Mouse (Mus musculus) liver, embryonic 16.5 days (tissue): ENCODE measurements around the gene Cideb. TPM values are rescaled to one million over a fixed set of nuclear protein-coding genes. Genes with fewer than 3 reads are reported as not detected.
A peak's percentile ranks its signal among the peaks of the same experiment; 100 is the strongest.

Source experiments
- ATAC-seq: fragments of 200-750 bp; cut with Nextera tagmentation; 2 replicates; pipeline ENCODE4 v1.8.0; 2017; ENCODE audit warnings: low read depth, mild to moderate bottlenecking, moderate number of reproducible peaks, moderate library complexity
- H3K27ac ChIP-seq: fragments of 300-500 bp; sonication (generic); 2 replicates; pipeline ENCODE4 v1.5.1; 2014; ENCODE audit warnings: mild to moderate bottlenecking, low read length
- H3K27me3 ChIP-seq: fragments of 300-500 bp; sonication (generic); 2 replicates; pipeline ENCODE4 v1.6.1; 2014; ENCODE audit warnings: low read depth, low read length, mixed read lengths; ENCODE audit not compliant: control insufficient read depth, insufficient read depth
- H3K36me3 ChIP-seq: fragments of 300-500 bp; sonication (generic); 2 replicates; pipeline ENCODE4 v1.6.1; 2014; ENCODE audit warnings: mild to moderate bottlenecking; ENCODE audit not compliant: control insufficient read depth, insufficient read depth
- H3K4me1 ChIP-seq: fragments of 300-500 bp; sonication (generic); 2 replicates; pipeline ENCODE4 v1.6.1; 2014; ENCODE audit warnings: low read depth, low read length, mixed read lengths; ENCODE audit not compliant: control insufficient read depth
- H3K4me2 ChIP-seq: fragments of 300-500 bp; sonication (generic); 2 replicates; pipeline ENCODE4 v1.6.1; 2014; ENCODE audit warnings: low read depth, low read length, mixed read lengths
- H3K4me3 ChIP-seq: fragments of 300-500 bp; sonication (generic); 2 replicates; pipeline ENCODE4 v1.5.1; 2014; ENCODE audit warnings: low read depth, mild to moderate bottlenecking, low read length
- H3K9ac ChIP-seq: fragments of 300-500 bp; sonication (generic); 2 replicates; pipeline ENCODE4 v1.6.1; 2014; ENCODE audit warnings: low read depth, low read length
- H3K9me3 ChIP-seq: fragments of 300-500 bp; sonication (generic); replicated peaks from 2 replicates; pipeline ENCODE4 v1.6.1; 2016; ENCODE audit warnings: low read length; ENCODE audit not compliant: control insufficient read depth
- WGBS: fragments of 180-500 bp; shearing (Covaris S2); extraction: QIAGEN DNeasy Blood & Tissue Kit; methylation state at CpG from one replicate; pipeline ENCODE4 v1.1.7; 2014; ENCODE audit not compliant: insufficient replicate concordance; 5-methylcytosine and 5-hydroxymethylcytosine counted together
- polyA plus RNA-seq: library from polyadenylated mRNA; unstranded; fragments of >200 nt; fragmentation: Nextera tagmentation; extraction: Ambion mirVana; gene quantifications from 2 replicates; pipeline ENCODE4 v1.2.1, GENCODE M21; 2015

Gene Cideb
- polyA plus RNA-seq, 1 experiment from 2014 or later = 86.9 TPM

GRCm38 (mm10) chr14:55713007-55713728 is 45.1 kb downstream of the Cideb start:
- Histone ChIP-seq H3K9me3 (no peaks in the 10 kb centered on the region), H3K4me3 (peak overlapping the region; percentile 52), H3K4me2 (peak overlapping the region; percentile 62), H3K9ac (peak overlapping the region; percentile 40; the same call in 1 of the 2 replicates), H3K36me3 (no peaks in the 10 kb centered on the region; the same call in 1 of the 2 replicates), H3K27me3 (no peaks in the 10 kb centered on the region; the same call in 1 of the 2 replicates), H3K4me1 (peaks cover 16% of the 10 kb centered on the region), H3K27ac (no peak overlapping the region)
- WGBS = 10% methylated on average over 25 of the region's 25 CpGs
- peak; percentile 70 for ATAC-seq

- H3K36me3 ChIP-seq = no peaks in the 10 kb centered on the region
- no peak overlapping the region for H3K27ac ChIP-seq
- no peak overlapping the region for H3K4me3 ChIP-seq
- no peaks in the 10 kb centered on the region for H3K9me3 ChIP-seq
- whole genome bisulfite sequencing = 66% methylated on average over 7 of the region's 7 CpGs
- no peak overlapping the region for H3K4me2 ChIP-seq
- H3K9ac ChIP-seq = no peak overlapping the region
- H3K4me1 ChIP-seq = peaks cover 23% of the 10 kb centered on the region
- H3K27me3 ChIP-seq = no peaks in the 10 kb centered on the region; the same call in 1 of the 2 replicates
- ATAC-seq = no peak
These were observed 46.5 kb downstream of the Cideb start for GRCm38 (mm10) chr14:55711786-55712185.

- Histone ChIP-seq H3K27ac (no peak overlapping the region), H3K36me3 (no peaks in the 10 kb centered on the region), H3K9ac (no peak overlapping the region), H3K4me3 (no peak overlapping the region), H3K9me3 (no peaks in the 10 kb centered on the region), H3K4me1 (peaks cover 17% of the 10 kb centered on the region), H3K27me3 (no peaks in the 10 kb centered on the region; the same call in 1 of the 2 replicates), H3K4me2 (no peak overlapping the region)
- no peak for ATAC-seq
- 71% methylated on average over 4 of the region's 4 CpGs for WGBS
These were observed 48.7 kb downstream of the Cideb start for GRCm38 (mm10) chr14:55709509-55709908.

GRCm38 (mm10) chr14:55707397-55707796 is 50.9 kb downstream of the Cideb start:
- Histone ChIP-seq H3K9me3 (no peaks in the 10 kb centered on the region), H3K36me3 (no peaks in the 10 kb centered on the region), H3K27ac (no peak overlapping the region), H3K4me3 (no peak overlapping the region), H3K4me2 (no peak overlapping the region), H3K9ac (no peak overlapping the region), H3K4me1 (peaks cover 7% of the 10 kb centered on the region), H3K27me3 (no peaks in the 10 kb centered on the region; the same call in 1 of the 2 replicates)
- ATAC-seq = 0 out of 2 replicates have a peak, but pooled peaks have one; percentile 30
- 28% methylated on average over 5 of the region's 5 CpGs for WGBS

- 47% methylated on average over 8 of the region's 8 CpGs for WGBS
- ATAC-seq = no peak
These were observed 52.1 kb downstream of the Cideb start for GRCm38 (mm10) chr14:55706051-55706600.

More at GRCm38 (mm10) chr14:55706051-55706600, 52.1 kb downstream of the Cideb start:
- Histone ChIP-seq H3K9me3 (no peaks in the 10 kb centered on the region), H3K4me3 (no peak overlapping the region), H3K27me3 (no peaks in the 10 kb centered on the region), H3K36me3 (no peaks in the 10 kb centered on the region), H3K27ac (no peak overlapping the region), H3K4me1 (peaks cover 7% of the 10 kb centered on the region), H3K4me2 (no peak overlapping the region), H3K9ac (no peak overlapping the region)

Other genes with a start within 250 kb of the Cideb start
- not detected in 2 replicates for gene Cpne6, start 248.0 kb downstream of the Cideb start, polyA plus RNA-seq
- gene Nrl, start 233.5 kb downstream of the Cideb start, polyA plus RNA-seq = not detected in 2 replicates
- gene Pck2, start 218.2 kb downstream of the Cideb start, polyA plus RNA-seq = 41.2 and 42.5 TPM in 2 replicates
- gene Dcaf11, start 198.5 kb downstream of the Cideb start, polyA plus RNA-seq = 62.0 and 64.7 TPM in 2 replicates
- 2.0 and 3.2 TPM in 2 replicates for gene A730061H03Rik, start 198.1 kb downstream of the Cideb start, polyA plus RNA-seq
- gene Fitm1, start 182.8 kb downstream of the Cideb start, polyA plus RNA-seq = 0.74 and 2.0 TPM in 2 replicates
- gene Psme1, start 180.3 kb downstream of the Cideb start, polyA plus RNA-seq = 114 TPM in 2 replicates
- 22.5 and 25.8 TPM in 2 replicates for gene Emc9, start 173.2 kb downstream of the Cideb start, polyA plus RNA-seq
- gene Psme2, start 167.3 kb downstream of the Cideb start, polyA plus RNA-seq = 177 and 181 TPM in 2 replicates
- 9.5 and 9.7 TPM in 2 replicates for gene Rnf31, start 166.8 kb downstream of the Cideb start, polyA plus RNA-seq
- gene Irf9, start 154.9 kb downstream of the Cideb start, polyA plus RNA-seq = 15.9 and 17.2 TPM in 2 replicates
- 2.9 and 3.1 TPM in 2 replicates for gene Rec8, start 140.4 kb downstream of the Cideb start, polyA plus RNA-seq
- 23.4 and 24.6 TPM in 2 replicates for gene Ipo4, start 122.5 kb downstream of the Cideb start, polyA plus RNA-seq
- 0.71 and 1.0 TPM in 2 replicates for gene Gm49378, start 120.6 kb downstream of the Cideb start, polyA plus RNA-seq
- gene Tm9sf1, start 114.7 kb downstream of the Cideb start, polyA plus RNA-seq = 46.8 and 49.6 TPM in 2 replicates
- 0.15 and 0.16 TPM in 2 replicates for gene Tssk4, start 108.3 kb downstream of the Cideb start, polyA plus RNA-seq
- gene Mdp1, start 98.0 kb downstream of the Cideb start, polyA plus RNA-seq = 14.1 and 16.8 TPM in 2 replicates
- 20.9 and 22.8 TPM in 2 replicates for gene Gmpr2, start 86.5 kb downstream of the Cideb start, polyA plus RNA-seq
- 212 and 230 TPM in 2 replicates for gene Nedd8, start 86.3 kb downstream of the Cideb start, polyA plus RNA-seq
- gene Tinf2, start 76.6 kb downstream of the Cideb start, polyA plus RNA-seq = 17.8 and 20.1 TPM in 2 replicates
- gene Tgm1, start 44.5 kb downstream of the Cideb start, polyA plus RNA-seq = 2.8 and 3.1 TPM in 2 replicates
- gene Rabggta, start 36.2 kb downstream of the Cideb start, polyA plus RNA-seq = 11.3 and 12.4 TPM in 2 replicates
- gene Dhrs1, start 12.8 kb downstream of the Cideb start, polyA plus RNA-seq = 40.9 and 43.5 TPM in 2 replicates
- 18.6 and 18.7 TPM in 2 replicates for gene Nop9, start 12.8 kb downstream of the Cideb start, polyA plus RNA-seq
- 0.38 and 0.40 TPM in 2 replicates for gene Ltb4r2, start 3.0 kb upstream of the Cideb start, polyA plus RNA-seq
- 14.2 and 16.4 TPM in 2 replicates for gene Ltb4r1, start 7.5 kb upstream of the Cideb start, polyA plus RNA-seq
- gene Adcy4, start 25.6 kb upstream of the Cideb start, polyA plus RNA-seq = 1.9 and 2.4 TPM in 2 replicates
- gene Ripk3, start 30.4 kb upstream of the Cideb start, polyA plus RNA-seq = 15.4 and 16.4 TPM in 2 replicates
- gene Nfatc4, start 64.7 kb upstream of the Cideb start, polyA plus RNA-seq = 0.71 TPM in 2 replicates
- gene Nynrin, start 95.6 kb upstream of the Cideb start, polyA plus RNA-seq = 2.7 and 2.9 TPM in 2 replicates
- gene Cbln3, start 125.9 kb upstream of the Cideb start, polyA plus RNA-seq = 0.26 TPM in 2 replicates
- gene Khnyn, start 126.5 kb upstream of the Cideb start, polyA plus RNA-seq = 10.9 and 12.8 TPM in 2 replicates
- 11.9 and 14.6 TPM in 2 replicates for gene Sdr39u1, start 141.8 kb upstream of the Cideb start, polyA plus RNA-seq
- gene Cma1, start 186.2 kb upstream of the Cideb start, polyA plus RNA-seq = 0.67 TPM in 2 replicates
- gene Cma2, start 192.5 kb upstream of the Cideb start, polyA plus RNA-seq = not detected in 2 replicates